Mouse (Mus musculus) heart, postnatal 0 days (tissue): ENCODE results near the gene Togaram2. TPM values are rescaled to one million over a fixed set of nuclear protein-coding genes. Genes with fewer than 3 reads are reported as not detected.
A peak's percentile ranks its signal among the peaks of the same experiment; 100 is the strongest.

ENCODE experiments used
- ATAC-seq: fragments of 200-750 bp; cut with Nextera tagmentation; 2 replicates; pipeline ENCODE4 v1.8.0; 2017; ENCODE audit warnings: low read depth, moderate number of reproducible peaks, moderate library complexity; ENCODE audit not compliant: insufficient read depth
- DNase-seq: peaks from one replicate; pipeline ENCODE4 v3.0.0-alpha.2; 2016; ENCODE audit warnings: low spot score
- H3K27ac ChIP-seq: fragments of 300-500 bp; sonication (generic); 2 replicates; pipeline ENCODE4 v1.5.1; 2014; ENCODE audit warnings: low read depth, mild to moderate bottlenecking
- H3K27me3 ChIP-seq: fragments of 300-500 bp; sonication (generic); 2 replicates; pipeline ENCODE4 v1.6.1; 2014; ENCODE audit warnings: low read length, mixed read lengths; ENCODE audit not compliant: control insufficient read depth, insufficient read depth
- H3K36me3 ChIP-seq: fragments of 300-500 bp; sonication (generic); replicated peaks from 2 replicates; pipeline ENCODE4 v1.6.1; 2014; ENCODE audit warnings: low read length, mixed read lengths; ENCODE audit not compliant: control insufficient read depth, insufficient read depth
- H3K4me1 ChIP-seq: fragments of 300-500 bp; sonication (generic); 2 replicates; pipeline ENCODE4 v1.6.1; 2014; ENCODE audit warnings: antibody characterized with exemption; ENCODE audit not compliant: control insufficient read depth, insufficient read depth
- H3K4me2 ChIP-seq: fragments of 300-500 bp; sonication (generic); 2 replicates; pipeline ENCODE4 v1.6.1; 2014; ENCODE audit warnings: low read depth, mild to moderate bottlenecking, low read length, moderate library complexity
- H3K4me3 ChIP-seq: fragments of 300-500 bp; sonication (generic); 2 replicates; pipeline ENCODE4 v1.5.1; 2014; ENCODE audit warnings: low read depth, low read length
- H3K9ac ChIP-seq: fragments of 300-500 bp; sonication (generic); replicated peaks from 2 replicates; pipeline ENCODE4 v1.6.1; 2014; ENCODE audit warnings: low read depth, low read length, mixed read lengths
- H3K9me3 ChIP-seq: fragments of 300-500 bp; sonication (generic); replicated peaks from 2 replicates; pipeline ENCODE4 v1.6.1; 2016; ENCODE audit warnings: low read length; ENCODE audit not compliant: control insufficient read depth
- CTCF ChIP-seq: IDR thresholded peaks from 2 replicates; pipeline ENCODE4 v1.5.1; 2016; ENCODE audit warnings: antibody characterized with exemption, control low read depth, low read depth
- EP300 ChIP-seq: IDR thresholded peaks from 2 replicates; pipeline ENCODE4 v1.6.1; 2016; ENCODE audit warnings: antibody characterized with exemption, low read depth
- WGBS: fragments of 180-500 bp; shearing (Covaris S2); extraction: QIAGEN DNeasy Blood & Tissue Kit; methylation state at CpG from one replicate; pipeline ENCODE4 v1.1.7; 2014; 5-methylcytosine and 5-hydroxymethylcytosine counted together
- polyA plus RNA-seq: library from polyadenylated mRNA; unstranded; fragments of >200 nt; fragmentation: Nextera tagmentation; extraction: Ambion mirVana; gene quantifications from 2 replicates; pipeline ENCODE4 v1.2.1, GENCODE M21; 2015
- total RNA-seq: library from RNA; depleted of rRNA; stranded (reverse); fragments of >200 nt; gene quantifications from 2 replicates; pipeline ENCODE4 v1.2.3, GENCODE M21; 2014; ENCODE audit warnings: low replicate concordance

Gene Togaram2
- total and polyA plus RNA-seq, 2 experiments from 2014 or later = 0.46 to 1.1 TPM

DNA sequence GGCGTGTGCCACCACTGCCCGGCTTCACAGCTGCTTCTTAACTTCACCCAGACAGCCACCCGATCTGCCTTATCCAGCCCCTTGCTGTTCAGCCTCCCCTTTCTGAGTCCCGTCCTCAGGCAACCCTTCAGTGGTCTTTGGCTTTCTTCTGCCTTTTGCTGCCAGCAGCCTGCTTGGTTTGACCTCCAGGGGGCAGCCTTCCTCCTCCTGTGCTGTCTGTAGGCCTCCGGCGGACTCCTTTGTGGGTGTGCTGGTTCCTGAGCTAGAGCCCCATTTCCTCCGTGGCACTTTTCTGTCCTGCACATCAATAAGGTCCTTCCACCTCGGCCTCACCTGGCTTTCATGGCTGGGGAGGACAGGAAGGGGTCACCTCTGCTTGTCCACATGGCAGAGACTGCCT, 20.7 kb downstream of the Togaram2 start:
- WGBS = 71% methylated on average over 8 of the region's 8 CpGs
- H3K9ac ChIP-seq = no peak overlapping the region
- no peak overlapping the region for H3K27ac ChIP-seq
- no peak for TF ChIP-seq EP300
- TF ChIP-seq CTCF = peak; percentile 25
- no peaks in the 10 kb centered on the region for H3K9me3 ChIP-seq
- ATAC-seq (no peak), DNase-seq (no peak)
- H3K4me1 ChIP-seq = peaks cover 24% of the 10 kb centered on the region
- no peak overlapping the region for H3K4me3 ChIP-seq
- H3K27me3 ChIP-seq = no peaks in the 10 kb centered on the region
- no peak overlapping the region for H3K4me2 ChIP-seq
- H3K36me3 ChIP-seq = no peaks in the 10 kb centered on the region

GRCm38 (mm10) chr17:71695151-71695550, 22.1 kb downstream of the Togaram2 start:
- Histone ChIP-seq H3K9me3 (no peaks in the 10 kb centered on the region), H3K4me3 (no peak overlapping the region), H3K4me1 (peaks cover 27% of the 10 kb centered on the region), H3K36me3 (no peaks in the 10 kb centered on the region), H3K27me3 (no peaks in the 10 kb centered on the region), H3K27ac (no peak overlapping the region), H3K9ac (no peak overlapping the region), H3K4me2 (no peak overlapping the region)
- no peak for ATAC-seq
- no peak for DNase-seq
- TF ChIP-seq EP300 (no peak), CTCF (no peak)
- WGBS = 93% methylated on average over 8 of the region's 8 CpGs

DNA sequence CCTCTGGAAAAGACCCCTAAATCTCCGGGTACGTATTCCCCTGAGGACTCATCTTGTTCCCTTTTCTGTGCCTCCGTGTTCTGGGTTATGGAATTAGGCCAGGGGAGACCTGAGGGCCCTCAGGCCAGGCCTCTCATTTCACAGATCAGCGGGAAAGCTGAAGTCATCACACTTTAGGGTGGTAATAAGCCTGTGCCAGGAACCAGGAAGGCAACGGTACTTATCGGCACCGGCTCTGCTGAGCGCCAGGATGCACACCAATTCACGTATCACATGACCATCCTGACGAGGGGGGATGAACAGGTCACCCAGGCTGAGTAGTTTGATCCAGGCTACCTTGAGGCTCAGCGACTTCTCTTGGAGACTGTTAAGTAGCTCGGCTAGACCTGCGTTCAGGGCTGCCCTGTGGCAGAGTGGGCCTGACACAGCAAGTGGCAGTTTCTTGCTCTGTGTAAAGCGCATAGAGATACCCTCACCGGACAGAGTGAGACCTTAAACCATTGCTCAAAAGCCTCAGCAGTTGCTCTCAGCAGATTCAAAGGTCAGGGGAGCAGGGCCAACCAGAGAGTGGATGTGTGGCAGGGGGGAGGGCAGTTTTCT, 22.8 kb downstream of the Togaram2 start:
- no peak overlapping the region for H3K4me3 ChIP-seq
- WGBS = 61% methylated on average over 15 of the region's 15 CpGs
- H3K27ac ChIP-seq = no peak overlapping the region
- DNase-seq (no peak), ATAC-seq (no peak)
- H3K9me3 ChIP-seq = no peaks in the 10 kb centered on the region
- TF ChIP-seq CTCF = no peak
- no peak for TF ChIP-seq EP300
- no peaks in the 10 kb centered on the region for H3K36me3 ChIP-seq
- no peak overlapping the region for H3K4me2 ChIP-seq
- no peak overlapping the region for H3K9ac ChIP-seq
- H3K4me1 ChIP-seq = peaks cover 27% of the 10 kb centered on the region
- H3K27me3 ChIP-seq = no peaks in the 10 kb centered on the region

GRCm38 (mm10) chr17:71696396-71696795, 23.3 kb downstream of the Togaram2 start:
- no peak overlapping the region for H3K27ac ChIP-seq
- TF ChIP-seq EP300 (no peak), CTCF (no peak)
- WGBS = 82% methylated on average over 5 of the region's 5 CpGs
- H3K4me2 ChIP-seq = no peak overlapping the region
- H3K9me3 ChIP-seq = no peaks in the 10 kb centered on the region
- no peak overlapping the region for H3K4me3 ChIP-seq
- no peak overlapping the region for H3K9ac ChIP-seq
- no peaks in the 10 kb centered on the region for H3K36me3 ChIP-seq
- H3K27me3 ChIP-seq = no peaks in the 10 kb centered on the region
- DNase-seq = no peak
- ATAC-seq = peak; percentile 15; the same call in 1 of the 2 replicates
- peaks cover 27% of the 10 kb centered on the region for H3K4me1 ChIP-seq

- Histone ChIP-seq H3K9me3 (no peaks in the 10 kb centered on the region), H3K4me2 (no peak overlapping the region), H3K4me1 (peaks cover 27% of the 10 kb centered on the region), H3K4me3 (no peak overlapping the region), H3K36me3 (no peaks in the 10 kb centered on the region), H3K27me3 (no peaks in the 10 kb centered on the region), H3K9ac (no peak overlapping the region), H3K27ac (peak overlapping the region; percentile 70)
- ATAC-seq (peak; percentile 81), DNase-seq (peak; percentile 61)
- 0 out of 2 replicates have a peak, but pooled peaks have one; percentile 55 for TF ChIP-seq EP300
- no peak for TF ChIP-seq CTCF
- 39% methylated on average over 11 of the region's 11 CpGs for WGBS
Measured at GRCm38 (mm10) chr17:71697896-71698618, 25.0 kb downstream of the Togaram2 start.
